Mouse (Mus musculus) liver, embryonic 15.5 days (tissue): Measurements from ENCODE around the gene Arl15. TPM values are rescaled to one million over a fixed set of nuclear protein-coding genes. Genes with fewer than 3 reads are reported as not detected.

Experiments used
- ATAC-seq: fragments of 200-750 bp; cut with Nextera tagmentation; 2 replicates; pipeline ENCODE4 v1.8.0; 2017; ENCODE audit warnings: moderate number of reproducible peaks, mild to moderate bottlenecking, moderate library complexity; ENCODE audit not compliant: insufficient read depth
- H3K27ac ChIP-seq: fragments of 300-500 bp; sonication (generic); replicated peaks from 2 replicates; pipeline ENCODE4 v1.5.1; 2015; ENCODE audit warnings: mild to moderate bottlenecking, inconsistent platforms
- H3K27me3 ChIP-seq: fragments of 300-500 bp; sonication (generic); 2 replicates; pipeline ENCODE4 v1.6.1; 2015; ENCODE audit warnings: mild to moderate bottlenecking, inconsistent platforms
- H3K36me3 ChIP-seq: fragments of 300-500 bp; sonication (generic); replicated peaks from 2 replicates; pipeline ENCODE4 v1.6.1; 2015; ENCODE audit warnings: moderate library complexity, mild to moderate bottlenecking, inconsistent platforms
- H3K4me1 ChIP-seq: fragments of 300-500 bp; sonication (generic); replicated peaks from 2 replicates; pipeline ENCODE4 v1.6.1; 2015; ENCODE audit warnings: inconsistent platforms
- H3K4me2 ChIP-seq: fragments of 300-500 bp; sonication (generic); 2 replicates; pipeline ENCODE4 v1.6.1; 2015; ENCODE audit warnings: moderate library complexity, mild to moderate bottlenecking, inconsistent platforms
- H3K4me3 ChIP-seq: fragments of 300-500 bp; sonication (generic); replicated peaks from 2 replicates; pipeline ENCODE4 v1.5.1; 2015; ENCODE audit warnings: mild to moderate bottlenecking, inconsistent platforms
- H3K9ac ChIP-seq: fragments of 300-500 bp; sonication (generic); 2 replicates; pipeline ENCODE4 v1.6.1; 2015; ENCODE audit warnings: moderate library complexity, mild to moderate bottlenecking, inconsistent platforms
- H3K9me3 ChIP-seq: fragments of 300-500 bp; sonication (generic); replicated peaks from 2 replicates; pipeline ENCODE4 v1.6.1; 2016; ENCODE audit warnings: inconsistent platforms
- WGBS: fragments of 180-500 bp; shearing (Covaris S2); methylation state at CpG from one replicate; pipeline ENCODE4 v1.1.7; 2015; ENCODE audit warnings: mixed read lengths; ENCODE audit not compliant: insufficient replicate concordance; 5-methylcytosine and 5-hydroxymethylcytosine counted together
- polyA plus RNA-seq: library from polyadenylated mRNA; unstranded; fragments of >200 nt; fragmentation: Nextera tagmentation; extraction: Ambion mirVana; gene quantifications from 2 replicates; pipeline ENCODE4 v1.2.1, GENCODE M21; 2015

The Arl15 gene
- polyA plus RNA-seq, 1 experiment from 2014 or later, result 2.4 TPM

- H3K36me3 ChIP-seq, result no peaks in the 10 kb centered on the region
- H3K9ac ChIP-seq, result no peak overlapping the region
- H3K9me3 ChIP-seq, result no peaks in the 10 kb centered on the region
- ATAC-seq, result no peak
- H3K4me1 ChIP-seq, result no peaks in the 10 kb centered on the region
- no peak overlapping the region for H3K4me2 ChIP-seq
- H3K4me3 ChIP-seq, result no peak overlapping the region
- H3K27me3 ChIP-seq, result no peaks in the 10 kb centered on the region
- WGBS, result 87% methylated on average over 7 of the region's 7 CpGs
- no peak overlapping the region for H3K27ac ChIP-seq
Measured at GRCm38 (mm10) chr13:113972401-113972800, 178.1 kb downstream of the Arl15 start.

DNA sequence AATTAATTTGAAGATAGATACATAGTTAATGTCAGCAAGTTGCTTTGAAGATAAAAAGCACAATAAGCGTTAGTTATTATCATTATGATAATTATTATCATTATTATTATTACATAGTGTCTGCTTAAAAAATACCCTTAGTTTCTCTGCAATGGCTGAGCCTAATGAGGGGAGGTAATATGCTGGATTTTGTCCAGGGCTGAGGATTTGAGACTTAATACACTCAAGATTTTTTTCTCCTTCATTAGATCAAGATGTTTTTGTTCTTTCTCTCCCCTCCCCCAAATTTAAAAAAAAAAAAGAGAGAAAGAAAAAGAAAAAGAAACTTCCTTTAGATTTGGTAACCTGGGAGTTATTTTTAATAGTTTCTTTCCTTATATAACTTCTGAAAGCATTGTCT lies 180.6 kb downstream of the Arl15 start:
- no peaks in the 10 kb centered on the region for H3K4me1 ChIP-seq
- H3K4me3 ChIP-seq, result no peak overlapping the region
- H3K4me2 ChIP-seq, result no peak overlapping the region
- no peak for ATAC-seq
- no peak overlapping the region for H3K9ac ChIP-seq
- H3K36me3 ChIP-seq, result no peaks in the 10 kb centered on the region
- H3K9me3 ChIP-seq, result no peaks in the 10 kb centered on the region
- H3K27me3 ChIP-seq, result no peaks in the 10 kb centered on the region
- 58% methylated on average over 1 of the region's 1 CpGs for WGBS
- no peak overlapping the region for H3K27ac ChIP-seq

GRCm38 (mm10) chr13:113975722-113976121 lies 181.4 kb downstream of the Arl15 start:
- ATAC-seq, result no peak
- no peaks in the 10 kb centered on the region for H3K27me3 ChIP-seq
- no peaks in the 10 kb centered on the region for H3K4me1 ChIP-seq
- no peak overlapping the region for H3K27ac ChIP-seq
- H3K9me3 ChIP-seq, result no peaks in the 10 kb centered on the region
- 73% methylated on average over 6 of the region's 6 CpGs for WGBS
- no peak overlapping the region for H3K9ac ChIP-seq
- no peak overlapping the region for H3K4me3 ChIP-seq
- H3K4me2 ChIP-seq, result no peak overlapping the region
- H3K36me3 ChIP-seq, result no peaks in the 10 kb centered on the region

- no peak overlapping the region for H3K4me3 ChIP-seq
- no peaks in the 10 kb centered on the region for H3K27me3 ChIP-seq
- no peak for ATAC-seq
- H3K9me3 ChIP-seq, result no peaks in the 10 kb centered on the region
- WGBS, result 83% methylated on average over 4 of the region's 4 CpGs
- H3K36me3 ChIP-seq, result no peaks in the 10 kb centered on the region
- H3K4me1 ChIP-seq, result no peaks in the 10 kb centered on the region
- H3K9ac ChIP-seq, result no peak overlapping the region
- no peak overlapping the region for H3K27ac ChIP-seq
- no peak overlapping the region for H3K4me2 ChIP-seq
Measured at GRCm38 (mm10) chr13:113976936-113977335, 182.6 kb downstream of the Arl15 start.

GRCm38 (mm10) chr13:113980739-113981460 lies 186.6 kb downstream of the Arl15 start:
- no peak overlapping the region for H3K4me2 ChIP-seq
- no peaks in the 10 kb centered on the region for H3K27me3 ChIP-seq
- H3K27ac ChIP-seq, result no peak overlapping the region
- no peak overlapping the region for H3K4me3 ChIP-seq
- no peaks in the 10 kb centered on the region for H3K9me3 ChIP-seq
- no peaks in the 10 kb centered on the region for H3K4me1 ChIP-seq
- WGBS, result 64% methylated on average over 15 of the region's 15 CpGs
- no peaks in the 10 kb centered on the region for H3K36me3 ChIP-seq
- no peak overlapping the region for H3K9ac ChIP-seq
- no peak for ATAC-seq

DNA sequence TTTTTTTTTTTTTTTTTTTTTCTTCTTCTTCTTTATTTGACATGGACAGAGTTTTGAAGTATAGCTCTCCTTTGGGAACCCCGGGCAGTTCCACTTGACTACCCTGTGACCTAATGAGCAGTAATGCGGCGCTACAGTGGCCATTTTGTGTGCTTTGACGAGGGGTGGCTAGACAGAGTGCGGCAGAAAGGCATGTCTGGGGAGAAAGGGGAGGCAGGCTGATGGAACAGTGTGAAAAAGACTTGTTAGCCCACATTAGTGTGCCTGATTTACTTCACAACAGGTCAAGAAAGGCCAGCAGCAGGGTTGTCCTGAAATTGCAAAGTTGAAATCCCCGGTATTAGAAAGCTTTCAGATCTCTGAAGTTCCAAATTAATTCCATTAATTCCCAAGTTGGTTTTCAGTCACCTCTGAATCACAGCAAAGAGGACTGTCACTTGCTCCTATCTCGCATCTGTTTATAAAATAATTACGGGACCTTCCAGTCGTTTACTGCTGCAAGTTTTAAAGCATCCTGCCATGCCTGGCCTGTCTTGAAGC lies 187.2 kb downstream of the Arl15 start:
- no peak overlapping the region for H3K27ac ChIP-seq
- H3K4me2 ChIP-seq, result no peak overlapping the region
- 71% methylated on average over 9 of the region's 9 CpGs for WGBS
- H3K4me1 ChIP-seq, result no peaks in the 10 kb centered on the region
- no peak for ATAC-seq
- H3K9ac ChIP-seq, result no peak overlapping the region
- H3K9me3 ChIP-seq, result no peaks in the 10 kb centered on the region
- no peaks in the 10 kb centered on the region for H3K36me3 ChIP-seq
- no peak overlapping the region for H3K4me3 ChIP-seq
- no peaks in the 10 kb centered on the region for H3K27me3 ChIP-seq

DNA sequence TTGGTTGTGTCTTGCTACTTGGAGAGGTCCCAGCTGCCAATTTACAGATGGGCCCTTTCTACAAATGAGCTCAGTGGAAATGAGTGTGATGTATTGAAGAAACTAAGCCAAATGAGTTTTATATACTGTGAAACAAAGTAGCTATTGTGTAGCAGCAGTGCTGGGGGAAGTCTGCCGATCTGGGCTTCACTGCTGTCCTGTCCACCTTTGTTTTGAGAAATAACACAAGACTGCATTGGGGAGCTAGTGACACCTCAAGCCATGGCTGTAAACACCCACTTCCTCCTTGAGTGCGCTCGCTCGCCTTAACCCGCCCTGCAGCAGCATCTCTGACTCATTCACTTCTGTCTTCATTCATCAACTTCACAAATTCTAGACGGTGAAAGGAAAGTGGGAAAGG lies 189.3 kb downstream of the Arl15 start:
- Histone ChIP-seq H3K4me3 (no peak overlapping the region), H3K9me3 (no peaks in the 10 kb centered on the region), H3K4me2 (no peak overlapping the region), H3K36me3 (no peaks in the 10 kb centered on the region), H3K4me1 (no peaks in the 10 kb centered on the region), H3K27ac (no peak overlapping the region), H3K27me3 (no peaks in the 10 kb centered on the region), H3K9ac (no peak overlapping the region)
- WGBS, result 47% methylated on average over 6 of the region's 6 CpGs
- no peak for ATAC-seq

DNA sequence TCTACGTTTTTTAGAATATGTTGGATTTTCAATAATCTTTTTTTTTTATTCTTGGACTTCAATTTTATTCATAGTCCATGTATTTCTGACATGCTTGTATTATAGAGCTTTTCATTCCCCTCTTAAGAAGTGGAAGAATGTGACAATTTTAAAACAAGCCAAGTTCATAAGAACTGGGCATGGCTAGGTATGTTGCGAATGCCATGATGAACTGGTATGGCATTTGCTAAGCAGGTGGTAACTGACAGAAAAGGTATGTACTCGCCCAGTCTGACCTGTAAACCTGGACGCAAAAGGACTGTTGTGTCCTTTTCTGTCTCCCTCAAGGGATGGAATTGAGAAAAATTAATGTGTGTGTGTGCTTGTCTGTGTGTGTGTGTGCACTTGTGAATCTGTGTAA lies 190.2 kb downstream of the Arl15 start:
- no peak overlapping the region for H3K27ac ChIP-seq
- H3K4me3 ChIP-seq, result no peak overlapping the region
- H3K27me3 ChIP-seq, result no peaks in the 10 kb centered on the region
- ATAC-seq, result no peak
- H3K4me2 ChIP-seq, result no peak overlapping the region
- no peaks in the 10 kb centered on the region for H3K9me3 ChIP-seq
- H3K9ac ChIP-seq, result no peak overlapping the region
- H3K4me1 ChIP-seq, result no peaks in the 10 kb centered on the region
- H3K36me3 ChIP-seq, result no peaks in the 10 kb centered on the region
- WGBS, result 84% methylated on average over 4 of the region's 4 CpGs

DNA sequence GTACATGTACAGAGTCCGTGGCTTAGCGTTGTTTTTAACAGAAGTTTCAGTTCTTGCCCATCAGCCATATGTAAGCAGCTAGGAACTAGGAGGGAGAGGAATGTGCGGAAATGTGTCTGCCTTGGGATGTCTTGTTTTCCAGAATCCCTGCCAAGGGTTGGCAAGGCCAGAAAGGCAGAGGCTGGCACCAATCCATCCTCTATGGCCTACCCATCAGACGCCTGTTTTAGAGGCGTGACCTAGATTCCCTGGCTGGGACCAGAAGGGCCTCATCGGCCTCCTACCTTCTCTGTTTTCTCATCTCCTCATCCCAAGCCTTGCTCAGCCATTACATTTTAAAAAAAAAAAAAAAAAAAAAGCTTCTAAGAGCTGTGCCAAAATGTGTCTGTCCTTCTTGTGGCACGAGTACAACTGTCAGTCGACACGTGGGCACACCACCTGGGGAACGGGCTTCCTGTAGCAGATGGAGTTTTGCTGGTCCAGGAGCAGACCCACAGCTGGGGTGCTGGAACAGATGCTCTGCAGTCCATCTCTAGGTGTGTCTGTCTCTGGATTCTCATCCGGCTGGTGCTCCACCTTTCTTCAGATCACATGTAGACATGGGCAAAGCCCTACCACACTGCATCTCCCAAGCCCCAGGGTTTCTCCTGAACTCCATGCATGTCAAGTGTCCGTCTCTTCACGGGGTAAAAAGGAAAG lies 192.7 kb downstream of the Arl15 start:
- 81% methylated on average over 13 of the region's 13 CpGs for WGBS
- Histone ChIP-seq H3K9ac (no peak overlapping the region), H3K4me3 (no peak overlapping the region), H3K36me3 (no peaks in the 10 kb centered on the region), H3K4me1 (no peaks in the 10 kb centered on the region), H3K27me3 (no peaks in the 10 kb centered on the region), H3K27ac (no peak overlapping the region), H3K4me2 (no peak overlapping the region), H3K9me3 (no peaks in the 10 kb centered on the region)
- ATAC-seq, result no peak

DNA sequence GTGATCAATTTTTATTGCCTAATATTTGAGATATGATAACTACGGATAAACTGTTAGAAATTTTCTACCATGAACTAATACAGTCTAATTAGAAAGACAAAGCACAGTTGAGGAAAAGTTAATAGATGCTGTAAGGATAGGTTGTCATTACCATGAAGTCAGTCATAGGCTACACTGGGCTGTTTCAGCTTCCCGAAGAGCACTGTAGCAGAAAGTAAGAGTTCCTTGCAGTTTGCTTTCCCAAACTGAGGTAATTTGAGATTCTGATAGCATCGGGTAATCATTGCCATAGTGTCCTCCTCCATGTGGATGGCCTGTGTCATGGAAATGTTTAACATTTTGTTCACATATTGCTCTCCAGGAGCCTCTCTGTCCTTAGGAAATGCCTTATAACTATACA lies 195.9 kb downstream of the Arl15 start:
- WGBS, result 78% methylated on average over 3 of the region's 3 CpGs
- Histone ChIP-seq H3K36me3 (no peaks in the 10 kb centered on the region), H3K27ac (no peak overlapping the region), H3K4me3 (no peak overlapping the region), H3K4me2 (no peak overlapping the region), H3K4me1 (no peaks in the 10 kb centered on the region), H3K27me3 (no peaks in the 10 kb centered on the region), H3K9ac (no peak overlapping the region), H3K9me3 (no peaks in the 10 kb centered on the region)
- ATAC-seq, result no peak

- WGBS, result 71% methylated on average over 10 of the region's 10 CpGs
- Histone ChIP-seq H3K4me3 (no peak overlapping the region), H3K27ac (no peak overlapping the region), H3K36me3 (no peaks in the 10 kb centered on the region), H3K9me3 (no peaks in the 10 kb centered on the region), H3K4me2 (no peak overlapping the region), H3K9ac (no peak overlapping the region), H3K4me1 (no peaks in the 10 kb centered on the region), H3K27me3 (no peaks in the 10 kb centered on the region)
- ATAC-seq, result no peak
Measured at GRCm38 (mm10) chr13:113990701-113991100, 196.4 kb downstream of the Arl15 start.
